Mouse (Mus musculus) adipocyte (in vitro differentiated cells): Measurements from ENCODE around the gene Vmn2r37.
"Not testable (repeated sequence)": the region's sequence is repeated elsewhere in the genome, so short reads cannot be mapped to it uniquely, and the experiment has no call there.

Experiments
- DNase-seq: peaks from one replicate; pipeline ENCODE4 v3.0.0-alpha.2; 2016; ENCODE audit warnings: low spot score

Vmn2r37 gene

DNA sequence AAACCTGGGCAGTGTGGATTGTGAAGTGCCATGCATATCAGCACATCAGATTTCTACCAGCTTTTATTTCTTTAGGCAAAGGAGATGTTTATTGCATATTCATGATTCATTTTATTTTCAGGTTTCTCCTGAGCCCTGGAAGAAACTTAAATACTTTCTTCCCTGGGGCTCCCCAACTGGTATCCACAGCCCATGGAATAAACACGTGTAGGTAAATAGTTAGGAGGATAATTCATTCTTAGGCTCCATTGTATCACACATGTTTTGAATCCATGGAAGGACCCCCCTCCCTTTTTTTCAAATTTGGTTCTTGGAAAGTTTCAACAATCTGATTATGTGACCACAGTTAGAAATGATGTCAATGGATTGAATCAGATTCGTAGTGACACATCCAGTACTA lies at the start of gene Vmn2r37:
Gene Vmn2r37, minus strand, starts transcription at position 101 of the 400 bp plus-strand sequence.
- DNase-seq: not testable (repeated sequence)
